Mouse (Mus musculus): ENCODE measurements around the gene Supt3. TPM values are rescaled to one million over a fixed set of nuclear protein-coding genes. Genes with fewer than 3 reads are reported as not detected.

The Supt3 gene
- polyA plus RNA-seq (2014; fragmentation: Illumina TruSeq; extraction: RNeasy Lipid Tissue Mini Kit (QIAGEN cat#74804); ENCODE audit: low read depth, low replicate concordance), result 20.0 TPM

GRCm38 (mm10) chr17:44776738-44777270 is at the start of gene Supt3:
Gene Supt3, plus strand, starts transcription at chr17:44777152.

GRCm38 (mm10) chr17:44814508-44815175 is 37.7 kb downstream of the Supt3 start, which contains the start of gene Runx2:
Gene Runx2, minus strand, starts transcription at chr17:44814797.

Other genes starting within 250 kb of the Supt3 start
- 18.8 TPM for gene Runx2, start 37.6 kb downstream of the Supt3 start, polyA plus RNA-seq (2014; fragmentation: Illumina TruSeq; extraction: RNeasy Lipid Tissue Mini Kit (QIAGEN cat#74804); ENCODE audit: low read depth, low replicate concordance)